In the genomic region with DNA sequence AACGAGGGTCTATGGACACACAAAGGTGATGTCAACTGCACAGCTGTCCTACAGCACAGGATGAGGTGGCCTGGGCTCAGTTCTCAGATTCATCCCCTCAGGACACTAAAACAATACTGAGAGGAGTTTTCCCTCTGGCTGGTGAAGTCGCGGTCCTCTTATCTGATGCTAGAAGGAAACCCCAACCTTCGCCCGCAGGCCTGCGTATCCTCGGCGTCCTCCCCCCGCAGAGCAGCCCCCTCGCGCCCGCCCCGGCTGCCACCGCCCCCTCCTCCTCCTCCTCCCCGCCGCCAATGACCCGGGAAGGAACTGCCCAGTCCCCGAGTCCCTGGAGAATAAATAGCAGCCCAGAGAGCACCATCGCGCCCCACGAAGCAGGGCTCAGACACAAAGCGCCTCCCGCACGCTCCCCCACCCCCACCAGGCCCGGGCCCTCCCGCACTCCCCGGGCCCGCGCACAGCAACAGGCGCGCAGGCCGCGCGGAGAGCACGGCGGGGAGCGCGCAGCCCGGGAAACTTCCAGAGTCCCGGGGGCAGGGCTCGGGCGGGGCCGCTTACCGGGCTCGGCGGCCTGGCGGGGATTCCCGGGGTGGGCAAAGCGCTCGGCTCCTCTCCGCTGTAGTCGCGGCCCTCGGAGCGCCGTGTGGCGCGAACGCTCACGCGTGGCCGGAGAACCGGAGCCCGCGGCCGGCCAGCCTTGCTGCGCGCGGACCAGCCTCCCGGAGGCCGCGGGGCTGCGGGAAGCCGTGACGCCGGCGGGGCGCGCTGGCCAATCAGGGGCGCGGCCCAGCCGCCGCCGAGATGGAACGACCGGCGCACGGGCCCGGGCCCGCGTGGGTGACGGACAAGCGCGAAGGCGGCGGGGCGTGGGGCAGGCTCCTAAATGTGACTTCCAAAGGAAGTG, we compare ENCODE assay signal across 9 mouse cellular contexts. TPM values are rescaled to one million over a fixed set of nuclear protein-coding genes. Genes with fewer than 3 reads are reported as not detected.
DNase-seq lines count a peak whose midpoint lies in the region; ATAC-seq and TF ChIP-seq lines count a peak whose summit lies in the region.
"Had no signal": no experiment of that assay in that cellular context is flagged by ENCODE, and none has a peak within 500 bp of the region (broad histone marks: within the 10 kb centered on the region; RNA-seq: fewer than 3 reads in every experiment).

Gene Mpdz, minus strand, starts transcription at position 738 of the 904 bp plus-strand sequence.

- H3K4me3 ChIP-seq in megakaryocyte, embryonic 14.5 days (replicated peaks) = peak within 1 kb of the TSS; percentile 86
- H3K4me3 ChIP-seq in heart, embryonic 10.5 days = peak within 1 kb of the TSS; percentile 94
- peak within 1 kb of the TSS; percentile 64 for H3K4me3 ChIP-seq in limb, embryonic 14.5 days (replicated peaks; ENCODE audit: low read length)
- peak within 1 kb of the TSS; percentile 80 for H3K4me3 ChIP-seq in midbrain, postnatal 0 days (ENCODE audit: low read depth, low read length)

- peaks cover 28% of the 10 kb centered on the region for H3K27me3 ChIP-seq in megakaryocyte, embryonic 14.5 days (replicated peaks)
- H3K27me3 ChIP-seq in heart, embryonic 10.5 days (ENCODE audit: insufficient read depth, poor library complexity, severe bottlenecking) = no peaks in the 10 kb centered on the region
- H3K27me3 ChIP-seq in limb, embryonic 14.5 days (ENCODE audit: control insufficient read depth, insufficient read depth, low read length) = no peaks in the 10 kb centered on the region
- no peaks in the 10 kb centered on the region for H3K27me3 ChIP-seq in midbrain, postnatal 0 days (ENCODE audit: insufficient read depth, low read length)

- ATAC-seq in megakaryocyte, adult 5-6 weeks (ENCODE audit: poor library complexity, severe bottlenecking) = no peak
- peak; percentile 93 for ATAC-seq in limb, embryonic 14.5 days (ENCODE audit: low FRiP score, low read depth)
- ATAC-seq in midbrain, postnatal 0 days (ENCODE audit: low FRiP score) = peak; percentile 94

- TF ChIP-seq CTCF in midbrain, postnatal 0 days (IDR thresholded peaks at IDR 0.05) = no peak

- H3K9ac ChIP-seq in limb, embryonic 14.5 days (ENCODE audit: low read depth, low read length, severe bottlenecking) = peak within 1 kb of the TSS; percentile 98
- peak within 1 kb of the TSS; percentile 77 for H3K9ac ChIP-seq in midbrain, postnatal 0 days (replicated peaks; ENCODE audit: low read length, poor library complexity, severe bottlenecking)

- no peaks in the 10 kb centered on the region for H3K9me3 ChIP-seq in megakaryocyte, embryonic 14.5 days
- H3K9me3 ChIP-seq in heart, embryonic 10.5 days = no peaks in the 10 kb centered on the region
- no peaks in the 10 kb centered on the region for H3K9me3 ChIP-seq in limb, embryonic 14.5 days (ENCODE audit: control insufficient read depth, low read length)
- no peaks in the 10 kb centered on the region for H3K9me3 ChIP-seq in midbrain, postnatal 0 days (ENCODE audit: low read length)

- H3K36me3 ChIP-seq in megakaryocyte, embryonic 14.5 days (replicated peaks; ENCODE audit: low read length) = no peaks in the 10 kb centered on the region
- H3K36me3 ChIP-seq in heart, embryonic 10.5 days = no peaks in the 10 kb centered on the region
- H3K36me3 ChIP-seq in limb, embryonic 14.5 days (ENCODE audit: control insufficient read depth, insufficient read depth, low read length) = no peaks in the 10 kb centered on the region
- H3K36me3 ChIP-seq in midbrain, postnatal 0 days (ENCODE audit: insufficient read depth, low read length) = no peaks in the 10 kb centered on the region

- TF ChIP-seq POLR2A in limb, embryonic 14.5 days (IDR thresholded peaks at IDR 0.05; ENCODE audit: borderline replicate concordance, extremely low read depth, insufficient read depth, insufficient read length) = peak; percentile 50; the same call in 1 of the 2 replicates

- DNase-seq in fibroblast of lung, adult 2 months (ENCODE audit: low read depth) = peak; percentile 26
- DNase-seq in heart, embryonic 10.5 days (ENCODE audit: low spot score) = peak; percentile 80
- DNase-seq in kidney, adult 9 months = peak; percentile 54
- peak; percentile 63 for DNase-seq in limb, embryonic 14.5 days (ENCODE audit: low spot score)
- DNase-seq in midbrain, postnatal 0 days (ENCODE audit: low spot score) = peak; percentile 68
- peak; percentile 77 for DNase-seq in testis, postnatal 10 days (ENCODE audit: low spot score)

- H3K27ac ChIP-seq in heart, embryonic 10.5 days = peak within 1 kb of the TSS; percentile 99
- H3K27ac ChIP-seq in limb, embryonic 14.5 days (replicated peaks; ENCODE audit: low read depth, low read length) = peak within 1 kb of the TSS; percentile 90
- H3K27ac ChIP-seq in midbrain, postnatal 0 days (ENCODE audit: low read depth, low read length) = peak within 1 kb of the TSS; percentile 62

- WGBS in heart, embryonic 10.5 days = under 1% methylated on average over 97 of the region's 97 CpGs
- under 1% methylated on average over 71 of the region's 97 CpGs for WGBS in limb, embryonic 14.5 days
- WGBS in midbrain, postnatal 0 days = under 1% methylated on average over 84 of the region's 97 CpGs

- H3K4me1 ChIP-seq in megakaryocyte, embryonic 14.5 days = peaks cover 12% of the 10 kb centered on the region
- H3K4me1 ChIP-seq in heart, embryonic 10.5 days = peaks cover 18% of the 10 kb centered on the region
- peaks cover 6% of the 10 kb centered on the region for H3K4me1 ChIP-seq in limb, embryonic 14.5 days (ENCODE audit: control insufficient read depth, insufficient read depth, low read length)
- no peaks in the 10 kb centered on the region for H3K4me1 ChIP-seq in midbrain, postnatal 0 days (ENCODE audit: insufficient read depth, low read length)

- peak within 1 kb of the TSS; percentile 70 for H3K4me2 ChIP-seq in limb, embryonic 14.5 days (replicated peaks; ENCODE audit: low read depth, low read length, severe bottlenecking)
- peak within 1 kb of the TSS; percentile 88 for H3K4me2 ChIP-seq in midbrain, postnatal 0 days (ENCODE audit: low read depth, low read length, poor library complexity, severe bottlenecking)

RNA-seq across cellular contexts. Expression of gene Mpdz, which starts in this region (rescaled TPM):
- not detected in 2 replicates for polyA plus RNA-seq in megakaryocyte, embryonic 14.5 days (2012; ENCODE audit: insufficient read depth, low replicate concordance)
- total RNA-seq in megakaryocyte, adult 5-6 weeks (2015) = 0.16 and 0.39 TPM in 2 replicates
- total RNA-seq in megakaryocyte, adult 5-6 weeks (2017) = 0.04 and 0.29 TPM in 2 replicates
- 32.8 and 35.1 TPM in 2 replicates for polyA plus RNA-seq in heart, embryonic 10.5 days (2016; fragmentation: Nextera tagmentation; extraction: Ambion mirVana)
- polyA plus RNA-seq in limb, embryonic 14.5 days (2012; rRNA removed) = 65.2 and 66.3 TPM in 2 replicates
- 44.0 and 50.5 TPM in 2 replicates for polyA plus RNA-seq in limb, embryonic 14.5 days (2014; fragmentation: Nextera tagmentation; extraction: Ambion mirVana)
- 23.7 and 39.5 TPM in 2 replicates for total RNA-seq in midbrain, postnatal 0 days (2014; rRNA removed)
- 5.9 and 8.4 TPM in 2 replicates for polyA plus RNA-seq in midbrain, postnatal 0 days (2015; fragmentation: Nextera tagmentation; extraction: Ambion mirVana)
- total RNA-seq: neutrophil, adult 5-6 weeks had no signal

Comparison
In these comparisons a context has a peak if more than half of its experiments do, and no peak if none do; other contexts are left out.
1. RNA of gene Mpdz (total RNA-seq): 23.7 to 39.5 TPM in midbrain, postnatal 0 days; 0.04 to 0.39 TPM in megakaryocyte, adult 5-6 weeks; every median in the first group is over 10 times any median in the second.
2. DNase-seq: peak in every context shown above with its lines; median percentile 80 in heart, embryonic 10.5 days; 77 in testis, postnatal 10 days; 68 in midbrain, postnatal 0 days; 63 in limb, embryonic 14.5 days; 54 in kidney, adult 9 months; 26 in fibroblast of lung, adult 2 months.
3. Peak in every context shown above with its lines, with median percentiles within 50 percentile points of each other: H3K4me3 ChIP-seq and H3K27ac ChIP-seq.